Mouse (Mus musculus) layer of hippocampus, adult 8-10 months (tissue): Measurements from ENCODE around the gene Pkp4. TPM values are rescaled to one million over a fixed set of nuclear protein-coding genes. Genes with fewer than 3 reads are reported as not detected.
A peak's percentile ranks its signal among the peaks of the same experiment; 100 is the strongest.

Experiments used
- DNase-seq, 2 experiments: peaks; one replicate each; pipeline ENCODE4 v3.0.0; 2022; ENCODE audit warnings: low spot score in 2 of 2
- total RNA-seq, 4 experiments: library from RNA; stranded (reverse); gene quantifications; 2 replicates each; pipeline ENCODE4 v1.2.4; 2022

Gene Pkp4
- 100 to 1,000 TPM; 272 to 325 (median 301) TPM for total RNA-seq

GRCm38 (mm10) chr2:59160605-59160963 lies at the start of gene Pkp4, which contains the start of gene Ccdc148:
Gene Pkp4 (plus strand): TSS chr2:59160850.
Gene Ccdc148 (minus strand): TSS chr2:59160683.
- DNase-seq: peak; percentile 91 to 93

GRCm38 (mm10) chr2:59129023-59129422 lies 31.6 kb upstream of the Pkp4 start:
- no peak for DNase-seq

- no peak for DNase-seq
Observed at GRCm38 (mm10) chr2:59129821-59130220, 30.8 kb upstream of the Pkp4 start.

- DNase-seq: no peak
Observed at GRCm38 (mm10) chr2:59131044-59131443, 29.6 kb upstream of the Pkp4 start.

- DNase-seq: no peak
Observed at GRCm38 (mm10) chr2:59155428-59155827, 5.2 kb upstream of the Pkp4 start.

GRCm38 (mm10) chr2:59158117-59158516 lies 2.5 kb upstream of the Pkp4 start:
- no peak for DNase-seq

GRCm38 (mm10) chr2:59159961-59160604 lies 567 bp upstream of the Pkp4 start:
- DNase-seq: no peak

- no peak for DNase-seq
Observed at GRCm38 (mm10) chr2:59161021-59161440, 381 bp downstream of the Pkp4 start.

GRCm38 (mm10) chr2:59161441-59162284 lies 1.0 kb downstream of the Pkp4 start:
- DNase-seq: peak; percentile 59 to 72

GRCm38 (mm10) chr2:59162285-59162600 lies 1.6 kb downstream of the Pkp4 start:
- DNase-seq: no peak

- no peak for DNase-seq
Observed at GRCm38 (mm10) chr2:59166976-59167375, 6.3 kb downstream of the Pkp4 start.

GRCm38 (mm10) chr2:59167830-59168229 lies 7.2 kb downstream of the Pkp4 start:
- no peak for DNase-seq

- DNase-seq: no peak
Observed at GRCm38 (mm10) chr2:59169572-59170207, 9.0 kb downstream of the Pkp4 start.

GRCm38 (mm10) chr2:59170208-59170589 lies 9.5 kb downstream of the Pkp4 start:
- DNase-seq: no peak

- DNase-seq: no peak
Observed at GRCm38 (mm10) chr2:59170593-59170992, 9.9 kb downstream of the Pkp4 start.

- no peak for DNase-seq
Observed at GRCm38 (mm10) chr2:59171533-59171932, 10.9 kb downstream of the Pkp4 start.

GRCm38 (mm10) chr2:59175926-59176325 lies 15.3 kb downstream of the Pkp4 start:
- DNase-seq: no peak

GRCm38 (mm10) chr2:59178191-59178590 lies 17.5 kb downstream of the Pkp4 start:
- peak; percentile 45 to 56 for DNase-seq

GRCm38 (mm10) chr2:59178960-59179359 lies 18.3 kb downstream of the Pkp4 start:
- no peak for DNase-seq

- DNase-seq: no peak
Observed at GRCm38 (mm10) chr2:59179487-59179886, 18.8 kb downstream of the Pkp4 start.

GRCm38 (mm10) chr2:59181321-59182113 lies 20.9 kb downstream of the Pkp4 start:
- no peak for DNase-seq

- DNase-seq: no peak
Observed at GRCm38 (mm10) chr2:59183541-59183940, 22.9 kb downstream of the Pkp4 start.
